Mouse (Mus musculus): ENCODE measurements around the gene Bhmt. TPM values are rescaled to one million over a fixed set of nuclear protein-coding genes. Genes with fewer than 3 reads are reported as not detected.

The Bhmt gene
- polyA plus RNA-seq (2015; fragmentation: Nextera tagmentation; extraction: Ambion mirVana), result not detected in 2 replicates

DNA sequence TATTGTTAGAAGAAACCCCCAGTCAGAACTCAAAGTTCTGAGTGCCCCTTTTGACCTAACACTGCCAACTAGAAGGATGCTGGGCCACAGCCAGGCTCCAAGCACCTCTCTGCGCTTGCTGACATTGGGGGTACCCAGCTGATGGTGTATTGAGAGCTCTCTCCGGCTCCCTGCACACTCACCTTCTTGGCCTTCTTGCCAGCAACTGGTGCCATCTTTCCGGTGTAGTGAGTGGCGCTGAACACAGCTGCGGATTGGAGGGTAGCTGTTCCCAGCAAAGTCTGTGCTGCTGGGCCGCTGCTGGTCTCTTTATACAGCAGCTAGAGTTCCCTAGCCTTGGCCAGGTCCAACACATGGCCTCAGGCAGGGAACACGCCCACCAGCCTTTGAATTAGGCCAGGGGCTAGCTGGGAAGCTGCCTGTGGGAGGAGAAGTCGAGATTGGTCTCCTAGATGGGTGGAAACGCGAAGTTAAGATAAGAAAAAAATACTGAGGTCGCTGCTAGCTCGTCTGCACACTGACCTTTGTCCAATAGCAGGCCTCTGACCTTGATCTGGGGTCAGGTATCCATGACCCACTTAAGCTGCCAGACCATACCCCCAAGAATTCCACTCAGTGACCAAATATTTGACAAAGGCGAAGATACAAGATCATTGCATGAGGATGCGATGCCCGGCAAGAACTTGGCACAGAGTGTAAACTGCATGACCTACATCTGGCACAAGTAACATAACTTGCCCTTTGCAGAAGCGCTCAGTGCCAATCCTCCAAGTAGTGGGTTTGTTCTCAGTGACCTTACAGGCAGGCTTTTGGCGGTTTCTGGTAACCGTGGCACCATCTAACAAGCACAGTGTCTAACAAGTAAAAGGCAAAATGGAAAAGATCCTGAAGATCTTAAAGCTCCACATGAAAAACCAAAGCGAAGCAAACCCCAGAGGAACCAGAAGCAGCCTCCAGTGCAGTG is at the start of gene Bhmt:
Gene Bhmt, minus strand, starts transcription at position 680 of the 964 bp plus-strand sequence.
- no peaks in the 10 kb centered on the region for H3K27me3 ChIP-seq (replicated peaks; ENCODE audit: control insufficient read depth, insufficient read depth, low read length)
- no peak within 1 kb of the TSS for H3K27ac ChIP-seq (ENCODE audit: low read length)
- no peaks in the 10 kb centered on the region for H3K9me3 ChIP-seq (ENCODE audit: control insufficient read depth, low read length)
- WGBS, result 78% methylated on average over 19 of the region's 19 CpGs
- no peaks in the 10 kb centered on the region for H3K4me1 ChIP-seq (replicated peaks; ENCODE audit: control insufficient read depth, insufficient read depth, low read length)
- ATAC-seq, result no peak
- no peak within 1 kb of the TSS for H3K4me3 ChIP-seq (replicated peaks; ENCODE audit: low read length)
- H3K36me3 ChIP-seq (ENCODE audit: control insufficient read depth, insufficient read depth), result no peaks in the 10 kb centered on the region
- H3K9ac ChIP-seq (replicated peaks; ENCODE audit: low read depth, low read length), result no peak within 1 kb of the TSS
- H3K4me2 ChIP-seq (ENCODE audit: low read length), result no peak within 1 kb of the TSS

DNA sequence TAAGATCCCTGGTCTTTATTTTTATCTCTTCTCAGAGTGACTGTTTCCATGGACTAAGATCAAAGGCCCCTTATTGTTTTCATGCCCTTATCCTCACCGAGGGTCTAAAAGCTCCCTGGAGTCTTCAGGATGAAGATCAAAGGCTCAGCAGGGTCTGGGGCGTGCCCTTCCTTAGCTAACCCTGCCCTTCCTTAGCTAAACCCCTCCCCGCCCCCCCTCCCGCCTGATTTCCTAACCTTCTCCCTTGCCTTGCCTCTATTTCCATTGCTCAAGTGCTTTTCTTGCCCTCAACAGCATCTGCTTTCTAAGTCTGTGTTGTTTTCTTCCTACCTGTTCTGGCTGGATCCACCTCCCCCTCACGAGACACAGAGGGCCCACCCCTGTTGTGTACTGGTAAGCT is 49.6 kb upstream of the Bhmt start:
- Histone ChIP-seq H3K36me3 (ENCODE audit: control insufficient read depth, insufficient read depth) (no peaks in the 10 kb centered on the region), H3K9ac (replicated peaks; ENCODE audit: low read depth, low read length) (no peak overlapping the region), H3K4me1 (replicated peaks; ENCODE audit: control insufficient read depth, insufficient read depth, low read length) (no peaks in the 10 kb centered on the region), H3K9me3 (ENCODE audit: control insufficient read depth, low read length) (no peaks in the 10 kb centered on the region), H3K4me3 (replicated peaks; ENCODE audit: low read length) (no peak overlapping the region), H3K27ac (ENCODE audit: low read length) (no peak overlapping the region), H3K27me3 (replicated peaks; ENCODE audit: control insufficient read depth, insufficient read depth, low read length) (no peaks in the 10 kb centered on the region; the same call in 1 of the 2 replicates), H3K4me2 (ENCODE audit: low read length) (no peak overlapping the region)
- 6% methylated on average over 5 of the region's 5 CpGs for WGBS
- no peak for ATAC-seq

DNA sequence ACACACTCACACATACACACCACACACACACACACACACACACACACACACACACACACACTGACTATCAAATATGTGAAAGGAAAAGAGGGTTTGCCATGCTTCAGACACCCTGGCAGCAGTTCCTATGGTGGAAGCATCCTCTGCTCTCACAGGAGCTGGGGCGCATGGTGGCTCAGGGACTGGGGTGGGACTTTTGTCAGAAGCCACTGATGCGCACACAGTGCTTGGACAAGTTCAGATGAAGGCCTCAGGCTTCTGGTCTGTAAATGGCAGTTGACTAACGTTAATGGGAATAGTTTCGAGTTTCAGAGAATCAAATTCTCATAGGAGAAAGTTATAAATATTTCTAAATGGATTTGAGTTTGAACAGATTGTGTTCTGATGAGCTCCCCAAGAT is 47.5 kb upstream of the Bhmt start:
- Histone ChIP-seq H3K9ac (replicated peaks; ENCODE audit: low read depth, low read length) (no peak overlapping the region), H3K9me3 (ENCODE audit: control insufficient read depth, low read length) (no peaks in the 10 kb centered on the region), H3K27me3 (replicated peaks; ENCODE audit: control insufficient read depth, insufficient read depth, low read length) (no peaks in the 10 kb centered on the region; the same call in 1 of the 2 replicates), H3K4me1 (replicated peaks; ENCODE audit: control insufficient read depth, insufficient read depth, low read length) (no peaks in the 10 kb centered on the region), H3K27ac (ENCODE audit: low read length) (no peak overlapping the region), H3K4me2 (ENCODE audit: low read length) (no peak overlapping the region), H3K36me3 (ENCODE audit: control insufficient read depth, insufficient read depth) (no peaks in the 10 kb centered on the region), H3K4me3 (replicated peaks; ENCODE audit: low read length) (no peak overlapping the region)
- WGBS, result 69% methylated on average over 4 of the region's 4 CpGs
- ATAC-seq, result no peak

DNA sequence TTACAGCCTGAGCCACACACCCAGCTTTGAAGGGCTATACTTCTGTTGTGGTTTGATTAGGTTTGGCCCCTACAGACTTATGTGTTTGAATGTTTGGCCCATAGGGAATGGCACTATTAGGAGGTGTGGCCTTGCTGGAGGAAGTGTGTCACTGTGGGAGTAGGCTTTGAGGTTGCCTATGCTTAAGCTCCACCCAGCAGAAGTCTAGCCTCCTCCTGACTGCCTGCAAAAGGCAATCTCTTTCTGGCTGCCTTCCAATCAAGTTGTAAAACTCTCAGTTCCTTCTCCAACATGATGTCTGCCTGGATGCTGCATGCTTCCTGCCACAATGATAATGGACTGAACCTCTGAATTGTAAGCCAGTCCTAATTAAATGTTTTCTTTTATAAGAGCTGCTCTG is 45.6 kb upstream of the Bhmt start:
- no peaks in the 10 kb centered on the region; the same call in 1 of the 2 replicates for H3K27me3 ChIP-seq (replicated peaks; ENCODE audit: control insufficient read depth, insufficient read depth, low read length)
- H3K4me2 ChIP-seq (ENCODE audit: low read length), result no peak overlapping the region
- H3K27ac ChIP-seq (ENCODE audit: low read length), result no peak overlapping the region
- no peaks in the 10 kb centered on the region for H3K4me1 ChIP-seq (replicated peaks; ENCODE audit: control insufficient read depth, insufficient read depth, low read length)
- no peak overlapping the region for H3K9ac ChIP-seq (replicated peaks; ENCODE audit: low read depth, low read length)
- no peaks in the 10 kb centered on the region for H3K9me3 ChIP-seq (ENCODE audit: control insufficient read depth, low read length)
- H3K36me3 ChIP-seq (ENCODE audit: control insufficient read depth, insufficient read depth), result no peaks in the 10 kb centered on the region
- ATAC-seq, result no peak
- no peak overlapping the region for H3K4me3 ChIP-seq (replicated peaks; ENCODE audit: low read length)

DNA sequence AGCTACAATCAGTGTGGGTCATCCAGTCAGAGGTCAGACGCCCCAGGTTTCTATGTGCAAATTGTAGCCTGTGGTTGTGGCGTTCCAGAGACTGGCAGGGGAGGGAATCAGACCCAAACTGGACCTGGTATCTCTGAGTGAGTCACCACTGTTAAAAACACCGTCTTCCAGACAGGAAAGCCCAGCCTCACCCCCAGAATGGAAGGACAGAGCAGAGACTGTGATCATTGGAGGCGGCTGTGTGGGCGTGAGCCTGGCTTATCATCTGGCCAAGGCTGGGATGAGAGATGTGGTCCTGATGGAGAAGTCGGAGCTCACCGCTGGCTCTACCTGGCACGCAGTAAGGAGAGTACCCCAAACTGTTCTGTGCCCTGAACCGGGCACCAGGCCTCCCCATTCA is 39.1 kb upstream of the Bhmt start:
- no peak for ATAC-seq
- H3K27ac ChIP-seq (ENCODE audit: low read length), result no peak overlapping the region
- no peak overlapping the region for H3K4me3 ChIP-seq (replicated peaks; ENCODE audit: low read length)
- no peak overlapping the region for H3K4me2 ChIP-seq (ENCODE audit: low read length)
- H3K27me3 ChIP-seq (replicated peaks; ENCODE audit: control insufficient read depth, insufficient read depth, low read length), result peaks cover 9% of the 10 kb centered on the region
- no peak overlapping the region for H3K9ac ChIP-seq (replicated peaks; ENCODE audit: low read depth, low read length)
- 84% methylated on average over 9 of the region's 9 CpGs for WGBS
- H3K36me3 ChIP-seq (ENCODE audit: control insufficient read depth, insufficient read depth), result no peaks in the 10 kb centered on the region
- no peaks in the 10 kb centered on the region for H3K9me3 ChIP-seq (ENCODE audit: control insufficient read depth, low read length)
- no peaks in the 10 kb centered on the region for H3K4me1 ChIP-seq (replicated peaks; ENCODE audit: control insufficient read depth, insufficient read depth, low read length)

DNA sequence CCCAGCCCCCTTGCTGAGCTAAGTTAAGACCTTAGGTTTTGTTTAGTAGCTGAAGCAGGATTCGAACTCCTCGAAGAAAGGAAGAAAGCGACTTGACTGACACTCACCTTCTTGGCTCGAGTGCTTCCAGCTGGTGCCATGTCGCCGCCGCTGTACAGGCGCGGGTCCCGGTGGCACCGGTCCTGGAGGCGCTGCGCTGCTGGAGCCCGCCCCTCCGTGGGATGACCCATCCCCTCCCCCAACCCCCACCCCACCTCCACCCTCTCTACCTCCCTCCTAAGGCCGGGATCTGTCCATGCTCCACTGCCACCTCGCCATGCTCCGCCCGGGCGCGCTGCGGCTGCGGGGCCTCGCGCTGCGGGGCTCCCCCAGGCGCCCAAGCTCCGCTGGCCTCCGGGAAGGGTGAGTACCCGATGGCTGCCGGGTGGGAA is 36.4 kb upstream of the Bhmt start, which contains the start of the genes Bhmt2 and Dmgdh:
Gene Bhmt2, minus strand, starts transcription at position 172 of the 431 bp plus-strand sequence.
Gene Dmgdh, plus strand, starts transcription at position 303 of the 431 bp plus-strand sequence.
- Histone ChIP-seq H3K4me1 (replicated peaks; ENCODE audit: control insufficient read depth, insufficient read depth, low read length) (no peaks in the 10 kb centered on the region), H3K9ac (replicated peaks; ENCODE audit: low read depth, low read length) (no peak within 1 kb of the TSS), H3K36me3 (ENCODE audit: control insufficient read depth, insufficient read depth) (no peaks in the 10 kb centered on the region), H3K9me3 (ENCODE audit: control insufficient read depth, low read length) (no peaks in the 10 kb centered on the region), H3K27me3 (replicated peaks; ENCODE audit: control insufficient read depth, insufficient read depth, low read length) (peaks cover 9% of the 10 kb centered on the region), H3K27ac (ENCODE audit: low read length) (no peak within 1 kb of the TSS), H3K4me3 (replicated peaks; ENCODE audit: low read length) (no peak within 1 kb of the TSS), H3K4me2 (ENCODE audit: low read length) (no peak within 1 kb of the TSS)
- ATAC-seq, result no peak
- 6% methylated on average over 31 of the region's 31 CpGs for WGBS

DNA sequence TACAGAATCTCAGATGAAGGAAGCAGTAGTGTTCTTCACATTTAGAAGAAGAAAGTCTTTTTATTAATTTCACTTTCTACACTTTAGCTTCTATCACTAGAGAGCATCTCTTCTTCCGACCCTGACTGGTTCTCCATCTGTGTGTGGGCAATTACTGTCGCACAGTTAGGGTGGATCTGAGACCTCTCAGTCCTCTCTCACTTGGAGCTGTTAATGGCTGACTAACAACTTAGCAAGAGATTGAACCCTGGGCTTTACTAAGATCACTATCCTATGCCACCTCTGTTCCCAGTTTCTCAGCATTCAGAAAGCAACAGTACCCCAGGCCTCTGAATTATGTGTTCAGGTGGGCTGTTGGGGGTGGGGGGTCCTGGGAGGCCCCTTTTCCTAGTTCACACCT is 35.5 kb upstream of the Bhmt start:
- Histone ChIP-seq H3K27ac (ENCODE audit: low read length) (no peak overlapping the region), H3K36me3 (ENCODE audit: control insufficient read depth, insufficient read depth) (no peaks in the 10 kb centered on the region), H3K9me3 (ENCODE audit: control insufficient read depth, low read length) (no peaks in the 10 kb centered on the region), H3K4me3 (replicated peaks; ENCODE audit: low read length) (no peak overlapping the region), H3K9ac (replicated peaks; ENCODE audit: low read depth, low read length) (no peak overlapping the region), H3K27me3 (replicated peaks; ENCODE audit: control insufficient read depth, insufficient read depth, low read length) (peaks cover 9% of the 10 kb centered on the region), H3K4me1 (replicated peaks; ENCODE audit: control insufficient read depth, insufficient read depth, low read length) (no peaks in the 10 kb centered on the region), H3K4me2 (ENCODE audit: low read length) (no peak overlapping the region)
- ATAC-seq, result no peak
- 79% methylated on average over 2 of the region's 2 CpGs for WGBS

DNA sequence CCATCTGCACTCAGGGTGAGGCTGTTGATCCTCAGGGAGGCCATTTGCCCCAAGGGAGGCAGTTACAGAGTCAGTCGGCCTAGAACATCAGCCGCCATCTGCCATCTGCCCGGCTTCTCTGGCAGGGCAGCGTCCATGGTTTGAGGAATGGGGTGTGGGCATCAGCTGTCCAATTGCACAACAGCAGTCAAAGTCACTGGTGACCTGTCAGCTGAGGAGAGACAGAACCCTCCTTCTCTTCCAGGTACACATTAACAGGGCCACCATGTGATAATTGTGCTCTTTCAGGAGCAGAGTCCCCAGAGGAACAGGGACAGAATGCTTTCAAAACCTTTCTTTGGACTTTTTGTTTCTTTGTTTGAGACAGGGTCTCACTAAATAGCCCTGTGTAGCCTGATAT is 34.6 kb upstream of the Bhmt start:
- peaks cover 9% of the 10 kb centered on the region for H3K27me3 ChIP-seq (replicated peaks; ENCODE audit: control insufficient read depth, insufficient read depth, low read length)
- H3K4me3 ChIP-seq (replicated peaks; ENCODE audit: low read length), result no peak overlapping the region
- H3K9ac ChIP-seq (replicated peaks; ENCODE audit: low read depth, low read length), result no peak overlapping the region
- H3K27ac ChIP-seq (ENCODE audit: low read length), result no peak overlapping the region
- no peaks in the 10 kb centered on the region for H3K9me3 ChIP-seq (ENCODE audit: control insufficient read depth, low read length)
- no peaks in the 10 kb centered on the region for H3K4me1 ChIP-seq (replicated peaks; ENCODE audit: control insufficient read depth, insufficient read depth, low read length)
- WGBS, result 92% methylated on average over 4 of the region's 4 CpGs
- ATAC-seq, result no peak
- H3K36me3 ChIP-seq (ENCODE audit: control insufficient read depth, insufficient read depth), result no peaks in the 10 kb centered on the region
- no peak overlapping the region for H3K4me2 ChIP-seq (ENCODE audit: low read length)

DNA sequence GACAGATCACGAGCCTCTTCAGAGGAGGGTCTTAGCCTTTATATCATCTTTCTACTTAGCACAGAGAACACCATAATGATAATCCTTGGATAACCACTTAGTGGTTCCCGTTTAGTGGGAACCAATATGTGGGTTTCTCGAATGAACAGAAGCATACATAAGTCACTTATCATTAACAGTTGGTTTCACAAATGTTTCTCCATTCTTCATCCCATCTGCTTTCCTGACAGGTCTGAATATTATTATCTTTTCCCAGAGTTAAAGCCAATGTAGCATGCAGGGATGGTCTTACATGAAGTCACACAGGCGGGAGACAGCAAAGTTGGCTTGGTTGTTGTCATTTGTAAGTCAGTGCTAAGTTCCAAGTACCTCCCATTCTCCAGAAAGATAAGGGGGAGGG is 29.8 kb upstream of the Bhmt start:
- no peaks in the 10 kb centered on the region for H3K9me3 ChIP-seq (ENCODE audit: control insufficient read depth, low read length)
- ATAC-seq, result peak; percentile 38; the same call in 1 of the 2 replicates
- no peak overlapping the region for H3K27ac ChIP-seq (ENCODE audit: low read length)
- H3K27me3 ChIP-seq (replicated peaks; ENCODE audit: control insufficient read depth, insufficient read depth, low read length), result no peaks in the 10 kb centered on the region
- no peaks in the 10 kb centered on the region for H3K36me3 ChIP-seq (ENCODE audit: control insufficient read depth, insufficient read depth)
- 75% methylated on average over 4 of the region's 4 CpGs for WGBS
- no peak overlapping the region for H3K9ac ChIP-seq (replicated peaks; ENCODE audit: low read depth, low read length)
- no peak overlapping the region for H3K4me2 ChIP-seq (ENCODE audit: low read length)
- no peak overlapping the region for H3K4me3 ChIP-seq (replicated peaks; ENCODE audit: low read length)
- no peaks in the 10 kb centered on the region for H3K4me1 ChIP-seq (replicated peaks; ENCODE audit: control insufficient read depth, insufficient read depth, low read length)
